Mouse (Mus musculus) midbrain, embryonic 12.5 days (tissue): ENCODE results near the gene Zswim8. TPM values are rescaled to one million over a fixed set of nuclear protein-coding genes. Genes with fewer than 3 reads are reported as not detected.
A peak's percentile ranks its signal among the peaks of the same experiment; 100 is the strongest.

Source experiments
- ATAC-seq: fragments of 200-750 bp; cut with Nextera tagmentation; 2 replicates; pipeline ENCODE4 v1.8.0; 2017; ENCODE audit warnings: low read depth, moderate TSS enrichment, moderate library complexity; ENCODE audit not compliant: low FRiP score
- H3K27ac ChIP-seq: fragments of 300-500 bp; sonication (generic); replicated peaks from 2 replicates; pipeline ENCODE4 v1.5.1; 2016; ENCODE audit warnings: mild to moderate bottlenecking
- H3K27me3 ChIP-seq: fragments of 300-500 bp; sonication (generic); 2 replicates; pipeline ENCODE4 v1.6.1; 2016; ENCODE audit warnings: mild to moderate bottlenecking
- H3K36me3 ChIP-seq: fragments of 300-500 bp; sonication (generic); 2 replicates; pipeline ENCODE4 v1.6.1; 2016
- H3K4me1 ChIP-seq: fragments of 300-500 bp; sonication (generic); 2 replicates; pipeline ENCODE4 v1.6.1; 2016
- H3K4me2 ChIP-seq: fragments of 300-500 bp; sonication (generic); replicated peaks from 2 replicates; pipeline ENCODE4 v1.6.1; 2016; ENCODE audit warnings: mild to moderate bottlenecking, moderate library complexity
- H3K4me3 ChIP-seq: fragments of 300-500 bp; sonication (generic); 2 replicates; pipeline ENCODE4 v1.5.1; 2016; ENCODE audit warnings: mild to moderate bottlenecking
- H3K9ac ChIP-seq: fragments of 300-500 bp; sonication (generic); replicated peaks from 2 replicates; pipeline ENCODE4 v1.6.1; 2016; ENCODE audit warnings: mild to moderate bottlenecking, moderate library complexity
- H3K9me3 ChIP-seq: fragments of 300-500 bp; sonication (generic); 2 replicates; pipeline ENCODE4 v1.6.1; 2016; ENCODE audit warnings: mild to moderate bottlenecking
- WGBS: fragments of 180-500 bp; shearing (Covaris S2); methylation state at CpG from one replicate; pipeline ENCODE4 v1.1.7; 2016; 5-methylcytosine and 5-hydroxymethylcytosine counted together
- polyA plus RNA-seq: library from polyadenylated mRNA; unstranded; fragments of >200 nt; fragmentation: Nextera tagmentation; extraction: Ambion mirVana; gene quantifications from 2 replicates; pipeline ENCODE4 v1.2.1, GENCODE M21; 2016

The Zswim8 gene
- polyA plus RNA-seq, 1 experiment from 2014 or later: 47.6 TPM

- Histone ChIP-seq H3K9me3 (no peaks in the 10 kb centered on the region), H3K9ac (no peak overlapping the region), H3K27ac (no peak overlapping the region), H3K36me3 (peaks cover 46% of the 10 kb centered on the region), H3K4me1 (peaks cover 12% of the 10 kb centered on the region), H3K4me2 (no peak overlapping the region), H3K4me3 (no peak overlapping the region), H3K27me3 (no peaks in the 10 kb centered on the region)
- no peak for ATAC-seq
- 92% methylated on average over 13 of the region's 13 CpGs for WGBS
These were observed 28.6 kb downstream of the Zswim8 start for GRCm38 (mm10) chr14:20735892-20736390.

GRCm38 (mm10) chr14:20737306-20737705 lies 30.0 kb downstream of the Zswim8 start:
- H3K4me1 ChIP-seq: peaks cover 12% of the 10 kb centered on the region
- H3K9me3 ChIP-seq: no peaks in the 10 kb centered on the region
- H3K36me3 ChIP-seq: peaks cover 51% of the 10 kb centered on the region
- 49% methylated on average over 14 of the region's 14 CpGs for WGBS
- no peaks in the 10 kb centered on the region for H3K27me3 ChIP-seq
- no peak for ATAC-seq
- H3K9ac ChIP-seq: no peak overlapping the region
- H3K4me3 ChIP-seq: no peak overlapping the region
- H3K4me2 ChIP-seq: no peak overlapping the region
- no peak overlapping the region for H3K27ac ChIP-seq

DNA sequence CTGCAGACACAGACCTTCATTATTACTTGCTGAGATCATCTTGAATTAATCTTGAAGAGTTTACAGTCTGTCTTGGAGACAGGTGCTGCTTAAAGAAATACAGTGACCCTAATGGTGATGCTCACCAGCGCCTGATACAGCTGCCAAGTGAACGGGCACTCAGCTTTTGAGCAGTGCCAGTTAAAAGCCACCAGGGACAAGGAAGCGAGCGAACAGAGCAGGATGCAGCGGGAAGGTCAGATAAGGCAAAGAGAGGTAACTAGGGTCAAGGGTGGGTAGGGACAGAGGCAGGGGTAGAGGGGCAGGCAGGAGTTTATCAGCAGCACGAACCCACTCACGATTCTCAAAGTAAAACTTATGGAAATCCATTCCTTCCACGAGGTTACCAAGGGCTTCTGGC lies 31.2 kb downstream of the Zswim8 start:
- peaks cover 6% of the 10 kb centered on the region for H3K4me1 ChIP-seq
- H3K27ac ChIP-seq: no peak overlapping the region
- ATAC-seq: no peak
- no peaks in the 10 kb centered on the region for H3K27me3 ChIP-seq
- no peak overlapping the region for H3K4me2 ChIP-seq
- no peak overlapping the region for H3K9ac ChIP-seq
- WGBS: 93% methylated on average over 8 of the region's 8 CpGs
- no peaks in the 10 kb centered on the region for H3K9me3 ChIP-seq
- H3K36me3 ChIP-seq: peaks cover 57% of the 10 kb centered on the region
- H3K4me3 ChIP-seq: no peak overlapping the region

GRCm38 (mm10) chr14:20741301-20741700 lies 33.9 kb downstream of the Zswim8 start:
- no peak overlapping the region for H3K27ac ChIP-seq
- H3K27me3 ChIP-seq: no peaks in the 10 kb centered on the region
- ATAC-seq: no peak
- no peaks in the 10 kb centered on the region for H3K9me3 ChIP-seq
- H3K4me1 ChIP-seq: no peaks in the 10 kb centered on the region
- H3K36me3 ChIP-seq: peaks cover 74% of the 10 kb centered on the region
- 95% methylated on average over 9 of the region's 9 CpGs for WGBS
- 0 out of 2 replicates have a peak overlapping the region, but pooled peaks have one; percentile 8 for H3K9ac ChIP-seq
- H3K4me2 ChIP-seq: no peak overlapping the region
- H3K4me3 ChIP-seq: no peak overlapping the region

- Histone ChIP-seq H3K9me3 (no peaks in the 10 kb centered on the region), H3K27ac (no peak overlapping the region), H3K9ac (no peak overlapping the region), H3K27me3 (no peaks in the 10 kb centered on the region), H3K36me3 (peaks cover 68% of the 10 kb centered on the region), H3K4me3 (no peak overlapping the region), H3K4me2 (no peak overlapping the region), H3K4me1 (no peaks in the 10 kb centered on the region)
- WGBS: 97% methylated on average over 3 of the region's 3 CpGs
- ATAC-seq: no peak
These were observed 36.3 kb downstream of the Zswim8 start for GRCm38 (mm10) chr14:20743614-20744013.

GRCm38 (mm10) chr14:20746935-20747334 lies 39.6 kb downstream of the Zswim8 start:
- WGBS: 91% methylated on average over 3 of the region's 3 CpGs
- peaks cover 39% of the 10 kb centered on the region for H3K36me3 ChIP-seq
- H3K4me2 ChIP-seq: no peak overlapping the region

DNA sequence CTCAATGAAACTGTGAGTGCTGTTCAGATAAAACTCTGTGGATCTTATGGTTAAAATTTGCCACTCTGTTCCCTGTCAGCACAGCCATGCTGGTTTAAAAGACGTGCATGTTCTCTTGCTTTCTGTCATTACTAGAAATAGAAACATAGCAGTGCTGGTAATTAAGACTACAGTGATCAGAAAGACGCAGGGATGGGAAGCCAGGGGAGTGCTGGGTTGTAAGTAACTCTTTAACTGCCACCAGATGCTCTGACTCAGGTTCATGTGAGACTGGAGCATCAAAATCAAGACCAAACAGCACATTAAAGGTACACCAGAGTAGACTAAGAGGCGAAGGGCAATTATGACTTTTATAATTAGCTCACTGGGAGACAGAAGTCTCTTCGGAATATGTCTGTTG lies 41.0 kb downstream of the Zswim8 start:
- Histone ChIP-seq H3K4me1 (no peaks in the 10 kb centered on the region), H3K4me2 (no peak overlapping the region), H3K9me3 (no peaks in the 10 kb centered on the region), H3K4me3 (no peak overlapping the region), H3K9ac (no peak overlapping the region), H3K27me3 (no peaks in the 10 kb centered on the region), H3K27ac (no peak overlapping the region), H3K36me3 (peaks cover 33% of the 10 kb centered on the region)
- WGBS: 81% methylated on average over 4 of the region's 4 CpGs
- no peak for ATAC-seq

More at GRCm38 (mm10) chr14:20746935-20747334, 39.6 kb downstream of the Zswim8 start:
- Histone ChIP-seq H3K4me1 (no peaks in the 10 kb centered on the region), H3K27ac (no peak overlapping the region), H3K4me3 (no peak overlapping the region), H3K9ac (no peak overlapping the region), H3K27me3 (no peaks in the 10 kb centered on the region), H3K9me3 (no peaks in the 10 kb centered on the region)
- ATAC-seq: no peak

DNA sequence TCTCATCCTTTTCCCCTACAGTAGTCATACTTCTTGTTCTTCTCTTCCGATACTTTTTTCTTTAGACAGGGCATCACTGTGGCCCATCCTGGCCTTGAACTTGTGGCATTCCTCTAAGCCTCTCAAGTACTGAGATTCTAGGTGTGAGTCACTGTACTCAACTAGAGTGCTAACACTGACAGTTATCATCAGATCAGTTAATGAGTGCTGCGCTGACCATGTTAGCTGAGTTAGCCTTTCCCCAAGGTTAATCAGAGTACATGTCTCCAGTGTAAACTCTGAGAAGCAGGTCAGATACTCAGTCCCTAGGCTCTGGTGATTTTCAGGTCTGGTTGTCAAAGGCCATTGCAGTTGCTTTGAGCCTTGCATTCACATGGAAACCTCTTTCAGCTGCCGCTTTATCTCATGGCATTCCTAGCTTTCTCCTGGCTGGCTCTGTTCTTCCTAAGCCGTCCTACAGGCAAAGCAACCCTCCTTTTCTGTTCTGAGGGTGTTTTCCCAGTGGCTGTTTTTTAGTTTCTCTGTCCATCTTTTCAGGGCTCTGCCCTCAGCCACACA lies 42.2 kb downstream of the Zswim8 start:
- no peak overlapping the region for H3K27ac ChIP-seq
- WGBS: 87% methylated on average over 4 of the region's 4 CpGs
- no peaks in the 10 kb centered on the region for H3K9me3 ChIP-seq
- no peak overlapping the region for H3K4me3 ChIP-seq
- H3K4me1 ChIP-seq: no peaks in the 10 kb centered on the region
- no peaks in the 10 kb centered on the region for H3K27me3 ChIP-seq
- H3K36me3 ChIP-seq: peaks cover 22% of the 10 kb centered on the region; the same call in 1 of the 2 replicates
- no peak overlapping the region for H3K4me2 ChIP-seq
- ATAC-seq: no peak
- no peak overlapping the region for H3K9ac ChIP-seq

DNA sequence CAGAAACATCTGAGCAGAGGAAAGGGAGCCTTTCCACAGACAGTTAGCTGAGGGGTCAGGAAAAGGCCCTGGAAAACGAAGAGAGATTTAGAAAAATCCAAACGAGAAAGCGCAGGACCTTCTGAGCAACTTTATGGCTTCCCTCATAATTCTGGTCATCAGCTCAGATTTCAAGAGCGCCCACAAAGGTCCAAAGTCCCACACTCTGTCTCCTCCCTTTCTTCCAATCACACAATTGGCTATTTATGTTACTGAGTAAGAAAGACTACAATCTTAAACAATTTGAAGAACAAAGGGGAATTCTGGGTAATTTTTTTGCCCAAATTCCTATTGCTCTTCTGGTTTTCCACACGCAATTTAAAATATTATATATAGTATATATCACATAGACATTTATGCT lies 43.2 kb downstream of the Zswim8 start:
- no peak overlapping the region for H3K9ac ChIP-seq
- 93% methylated on average over 5 of the region's 5 CpGs for whole genome bisulfite sequencing
- H3K4me1 ChIP-seq: no peaks in the 10 kb centered on the region
- no peak overlapping the region for H3K4me3 ChIP-seq
- H3K36me3 ChIP-seq: peaks cover 22% of the 10 kb centered on the region
- H3K27me3 ChIP-seq: no peaks in the 10 kb centered on the region
- no peak overlapping the region for H3K27ac ChIP-seq
- H3K9me3 ChIP-seq: no peaks in the 10 kb centered on the region
- H3K4me2 ChIP-seq: no peak overlapping the region
- ATAC-seq: no peak

GRCm38 (mm10) chr14:20753792-20754191 lies 46.4 kb downstream of the Zswim8 start:
- Histone ChIP-seq H3K36me3 (peaks cover 40% of the 10 kb centered on the region), H3K4me1 (no peaks in the 10 kb centered on the region), H3K4me3 (no peak overlapping the region), H3K27ac (no peak overlapping the region), H3K27me3 (no peaks in the 10 kb centered on the region), H3K9ac (no peak overlapping the region), H3K9me3 (no peaks in the 10 kb centered on the region), H3K4me2 (no peak overlapping the region)
- ATAC-seq: no peak
- 89% methylated on average over 3 of the region's 3 CpGs for WGBS

DNA sequence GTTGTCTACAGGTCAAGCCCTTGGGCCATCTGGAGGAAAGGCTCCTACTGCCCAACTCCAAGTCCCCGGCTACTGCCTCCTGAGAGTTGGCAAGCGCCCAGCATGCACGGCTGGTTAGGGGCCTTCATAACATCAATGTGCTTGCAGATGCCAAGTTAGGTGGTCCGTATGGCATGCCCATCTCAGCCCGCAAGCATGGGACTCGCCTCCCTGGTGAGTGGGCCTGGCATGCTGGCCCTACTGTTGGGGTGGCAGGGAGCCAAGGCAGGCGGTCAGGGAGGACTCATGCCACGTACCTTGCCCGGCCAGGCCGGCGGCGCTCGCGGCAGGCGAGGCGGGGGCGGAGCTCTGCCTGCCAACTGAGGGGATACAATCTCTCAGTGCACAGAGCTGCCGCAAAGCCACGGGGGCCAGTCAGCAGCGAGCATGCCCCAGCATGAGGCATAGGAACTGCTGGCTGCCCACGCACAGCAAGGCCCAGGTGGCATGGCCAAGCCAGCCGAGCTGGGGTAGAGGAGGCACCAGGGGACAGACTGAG lies 50.1 kb downstream of the Zswim8 start:
- no peak overlapping the region for H3K27ac ChIP-seq
- H3K36me3 ChIP-seq: peaks cover 76% of the 10 kb centered on the region
- H3K9ac ChIP-seq: no peak overlapping the region
- H3K4me1 ChIP-seq: no peaks in the 10 kb centered on the region
- ATAC-seq: no peak
- WGBS: 98% methylated on average over 22 of the region's 22 CpGs
- no peak overlapping the region for H3K4me3 ChIP-seq
- no peak overlapping the region for H3K4me2 ChIP-seq
- H3K9me3 ChIP-seq: no peaks in the 10 kb centered on the region
- H3K27me3 ChIP-seq: no peaks in the 10 kb centered on the region

DNA sequence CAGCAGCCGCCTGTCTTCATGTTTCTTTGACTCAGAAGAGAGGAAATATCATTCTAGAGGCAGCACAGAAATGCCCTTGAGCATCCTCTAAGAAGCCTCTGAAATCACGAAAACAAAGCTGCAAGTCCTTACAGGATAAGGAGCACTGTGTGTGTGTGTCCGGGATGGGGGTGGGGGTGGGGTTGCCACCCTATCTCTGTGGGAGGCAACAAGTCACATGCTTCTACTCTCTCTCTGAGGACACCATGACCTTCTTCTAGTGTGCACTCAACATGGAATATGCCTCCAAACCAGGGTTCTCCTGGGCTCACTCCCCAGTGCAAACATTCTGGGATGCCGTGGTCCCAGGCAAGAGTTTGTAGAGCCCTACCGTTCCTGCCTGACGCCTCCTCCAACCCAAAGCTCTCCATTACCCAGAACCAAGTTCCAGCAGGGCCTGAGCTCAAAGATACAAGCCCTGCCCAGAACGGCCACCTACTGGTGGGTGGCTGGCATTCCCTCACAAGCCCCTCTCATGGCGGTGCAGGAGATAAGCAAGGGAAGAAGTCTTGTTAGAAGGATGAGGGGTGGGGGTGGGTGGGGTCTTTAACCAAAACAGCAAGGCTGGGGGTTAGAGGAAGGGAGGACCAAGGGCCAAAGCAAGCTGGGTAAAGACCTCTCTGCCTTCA lies 51.5 kb downstream of the Zswim8 start:
- Histone ChIP-seq H3K4me3 (no peak overlapping the region), H3K36me3 (peaks cover 90% of the 10 kb centered on the region), H3K27ac (no peak overlapping the region), H3K9me3 (no peaks in the 10 kb centered on the region), H3K9ac (no peak overlapping the region), H3K27me3 (no peaks in the 10 kb centered on the region), H3K4me1 (no peaks in the 10 kb centered on the region), H3K4me2 (no peak overlapping the region)
- 82% methylated on average over 8 of the region's 8 CpGs for WGBS
- ATAC-seq: no peak
